Mouse (Mus musculus) MEL (cell line): ENCODE measurements around the gene Psmg3. TPM values are rescaled to one million over a fixed set of nuclear protein-coding genes. Genes with fewer than 3 reads are reported as not detected.

ENCODE experiments used
- DNase-seq: peaks from one replicate; pipeline ENCODE4 v3.0.0; 2011; ENCODE audit warnings: low read depth, low spot score
- H3K27ac ChIP-seq: 2 replicates; pipeline ENCODE4 v1.5.1; 2012; ENCODE audit warnings: low read depth, mild to moderate bottlenecking, control low read depth, low read length, moderate library complexity; ENCODE audit not compliant: control insufficient read depth
- H3K27me3 ChIP-seq, 2 experiments: fragments of 150-350 bp in 1 of 2; sonication (generic) in 1 of 2; 2 replicates each; pipeline ENCODE4 v1.6.1; 2012; ENCODE audit warnings: low read length in 2 of 2, mild to moderate bottlenecking in 2 of 2, improper control_type of control experiment in 1 of 2, moderate library complexity in 1 of 2; ENCODE audit not compliant: insufficient read depth in 2 of 2, control insufficient read depth in 1 of 2
- H3K36me3 ChIP-seq, 2 experiments: 2 replicates each; pipeline ENCODE4 v1.6.1; 2012 to 2014; ENCODE audit warnings: low read length in 2 of 2, improper control_type of control experiment in 1 of 2, inconsistent platforms in 1 of 2, mild to moderate bottlenecking in 1 of 2; ENCODE audit not compliant: insufficient read depth in 2 of 2, control insufficient read depth in 1 of 2
- H3K4me1 ChIP-seq, 2 experiments: fragments of 150-350 bp in 1 of 2; sonication (generic) in 1 of 2; 2 replicates each; pipeline ENCODE4 v1.6.1; 2012; ENCODE audit warnings: low read length in 2 of 2, improper control_type of control experiment in 1 of 2, mild to moderate bottlenecking in 1 of 2; ENCODE audit not compliant: insufficient read depth in 2 of 2, control insufficient read depth in 1 of 2
- H3K4me3 ChIP-seq, 2 experiments: fragments of 150-350 bp in 1 of 2; sonication (generic) in 1 of 2; 2 replicates each; pipeline ENCODE4 v1.5.1; 2012; ENCODE audit warnings: low read depth in 2 of 2, low read length in 2 of 2, mild to moderate bottlenecking in 2 of 2, moderate library complexity in 2 of 2, control low read depth in 1 of 2, improper control_type of control experiment in 1 of 2; ENCODE audit not compliant: control insufficient read depth in 1 of 2, insufficient read depth in 1 of 2
- H3K79me2 ChIP-seq: 2 replicates; pipeline ENCODE4 v1.6.1; 2012; ENCODE audit warnings: mild to moderate bottlenecking, low read length, moderate library complexity; ENCODE audit not compliant: control insufficient read depth, poor library complexity, insufficient read depth
- H3K9ac ChIP-seq: 2 replicates; pipeline ENCODE4 v1.6.1; 2012; ENCODE audit warnings: low read depth, mild to moderate bottlenecking, control low read depth, low read length, moderate library complexity; ENCODE audit not compliant: control insufficient read depth, poor library complexity, severe bottlenecking
- H3K9me3 ChIP-seq: fragments of 150-350 bp; sonication (generic); replicated peaks from 2 replicates; pipeline ENCODE4 v1.6.1; 2012; ENCODE audit warnings: mild to moderate bottlenecking, low read length, improper control_type of control experiment, moderate library complexity; ENCODE audit not compliant: insufficient read depth
- CHD1 ChIP-seq: IDR thresholded peaks from 2 replicates; pipeline ENCODE4 v1.6.1; 2012; ENCODE audit warnings: low read depth, mild to moderate bottlenecking, inconsistent platforms, low read length, improper control_type of control experiment
- CHD2 ChIP-seq: IDR thresholded peaks from 2 replicates; pipeline ENCODE4 v1.6.1; 2011; ENCODE audit warnings: low read length, improper control_type of control experiment
- CTCF ChIP-seq, 3 experiments: IDR thresholded peaks in 2 of 3; conservative IDR thresholded peaks in 1 of 3; 2 replicates each; pipeline ENCODE4 v1.5.1; 2011 to 2012; ENCODE audit warnings: low read length in 3 of 3, low read depth in 2 of 3, mild to moderate bottlenecking in 2 of 3, improper control_type of control experiment in 1 of 3, inconsistent platforms in 1 of 3, mixed read lengths in 1 of 3, moderate library complexity in 1 of 3; ENCODE audit not compliant: control insufficient read depth in 1 of 3, insufficient read depth in 1 of 3, poor library complexity in 1 of 3, severe bottlenecking in 1 of 3
- E2F4 ChIP-seq: IDR thresholded peaks from 2 replicates; pipeline ENCODE4 v1.6.1; 2011; ENCODE audit warnings: low read depth, low read length, improper control_type of control experiment, borderline replicate concordance
- EP300 ChIP-seq, 2 experiments: IDR thresholded peaks; 2 replicates each; pipeline ENCODE4 v1.6.1; 2011; ENCODE audit warnings: improper control_type of control experiment in 2 of 2, low read length in 2 of 2, low read depth in 1 of 2, mild to moderate bottlenecking in 1 of 2
- HCFC1 ChIP-seq: IDR thresholded peaks from 2 replicates; pipeline ENCODE4 v1.6.1; 2012; ENCODE audit warnings: low read depth, mild to moderate bottlenecking, inconsistent platforms, low read length, improper control_type of control experiment, moderate library complexity
- MAFK ChIP-seq: IDR thresholded peaks from 2 replicates; pipeline ENCODE4 v1.6.1; 2011; ENCODE audit warnings: low read depth, mild to moderate bottlenecking, low read length, improper control_type of control experiment, borderline replicate concordance
- MAZ ChIP-seq: IDR thresholded peaks from 2 replicates; pipeline ENCODE4 v1.6.1; 2012; ENCODE audit warnings: low read depth, mild to moderate bottlenecking, inconsistent platforms, low read length, improper control_type of control experiment
- MEF2A ChIP-seq: IDR thresholded peaks from 2 replicates; pipeline ENCODE4 v1.6.1; 2014; ENCODE audit warnings: low read depth, mild to moderate bottlenecking, inconsistent platforms, low read length, improper control_type of control experiment; ENCODE audit not compliant: poor library complexity, insufficient replicate concordance, severe bottlenecking; ENCODE audit errors: extremely low read depth
- MXI1 ChIP-seq: IDR thresholded peaks from 2 replicates; pipeline ENCODE4 v1.6.1; 2011; ENCODE audit warnings: mild to moderate bottlenecking, low read depth, low read length, improper control_type of control experiment
- MYB ChIP-seq: IDR thresholded peaks from 2 replicates; pipeline ENCODE4 v1.6.1; 2011; ENCODE audit warnings: mild to moderate bottlenecking, low read depth, low read length, improper control_type of control experiment
- MYC ChIP-seq: IDR thresholded peaks from 2 replicates; pipeline ENCODE4 v1.6.1; 2011; ENCODE audit warnings: low read depth, mild to moderate bottlenecking, low read length, improper control_type of control experiment, moderate library complexity
- NELFE ChIP-seq: IDR thresholded peaks from 2 replicates; pipeline ENCODE4 v1.6.1; 2011; ENCODE audit warnings: low read depth, low read length, improper control_type of control experiment
- NRF1 ChIP-seq: IDR thresholded peaks from 2 replicates; pipeline ENCODE4 v1.6.1; 2014; ENCODE audit warnings: low read depth, mild to moderate bottlenecking, inconsistent platforms, low read length, improper control_type of control experiment, moderate library complexity; ENCODE audit not compliant: poor library complexity, insufficient read depth, severe bottlenecking
- POLR2A ChIP-seq, 2 experiments: IDR thresholded peaks; 2 replicates each; pipeline ENCODE4 v1.6.1; 2011 to 2012; ENCODE audit warnings: low read length in 2 of 2, mild to moderate bottlenecking in 2 of 2, control low read depth in 1 of 2, improper control_type of control experiment in 1 of 2, low read depth in 1 of 2, moderate library complexity in 1 of 2; ENCODE audit not compliant: control insufficient read depth in 1 of 2, insufficient read depth in 1 of 2, poor library complexity in 1 of 2
- POLR2AphosphoS2 ChIP-seq: IDR thresholded peaks from 2 replicates; pipeline ENCODE4 v1.6.1; 2011; ENCODE audit warnings: low read length, improper control_type of control experiment
- POLR2AphosphoS5 ChIP-seq: IDR thresholded peaks from 2 replicates; pipeline ENCODE4 v1.6.1; 2012; ENCODE audit warnings: low read depth, borderline replicate concordance, mild to moderate bottlenecking, inconsistent platforms, low read length, moderate library complexity, mixed read lengths
- RCOR1 ChIP-seq: IDR thresholded peaks from 2 replicates; pipeline ENCODE4 v1.6.1; 2012; ENCODE audit warnings: low read depth, mild to moderate bottlenecking, inconsistent platforms, low read length, improper control_type of control experiment
- SIN3A ChIP-seq: IDR thresholded peaks from 2 replicates; pipeline ENCODE4 v1.6.1; 2012; ENCODE audit warnings: low read length, improper control_type of control experiment, inconsistent platforms
- SMC3 ChIP-seq: IDR thresholded peaks from 2 replicates; pipeline ENCODE4 v1.6.1; 2011; ENCODE audit warnings: low read depth, low read length, improper control_type of control experiment
- TAL1 ChIP-seq: IDR thresholded peaks from 2 replicates; pipeline ENCODE4 v1.6.1; 2012; ENCODE audit warnings: mild to moderate bottlenecking, inconsistent platforms, low read length, moderate library complexity, mixed read lengths
- TCF12 ChIP-seq: IDR thresholded peaks from 2 replicates; pipeline ENCODE4 v1.6.1; 2014; ENCODE audit warnings: low read depth, mild to moderate bottlenecking, inconsistent platforms, low read length, improper control_type of control experiment, moderate library complexity
- ZKSCAN1 ChIP-seq: IDR thresholded peaks from 2 replicates; pipeline ENCODE4 v1.6.1; 2012; ENCODE audit warnings: low read depth, mild to moderate bottlenecking, inconsistent platforms, low read length, improper control_type of control experiment, moderate library complexity
- ZNF384 ChIP-seq: IDR thresholded peaks from 2 replicates; pipeline ENCODE4 v1.6.1; 2012; ENCODE audit warnings: low read depth, mild to moderate bottlenecking, inconsistent platforms, low read length, improper control_type of control experiment
- polyA plus RNA-seq, 2 experiments: library from polyadenylated mRNA; stranded (reverse) in 1 of 2; unstranded in 1 of 2; fragments of >175 nt in 1 of 2; fragments of >200 nt in 1 of 2; gene quantifications; 2 replicates each; pipeline versions ENCODE4 v1.2.1 to v1.2.4; 2012; ENCODE audit warnings: low replicate concordance in 2 of 2, low read depth in 1 of 2; ENCODE audit not compliant: insufficient read length in 2 of 2, insufficient read depth in 1 of 2, missing spikeins in 1 of 2
- total RNA-seq: library from RNA; depleted of rRNA; stranded (reverse); fragments of 300-350 nt; gene quantifications from 2 replicates; pipeline ENCODE4 v1.2.3, GENCODE M21; 2012

The Psmg3 gene
- total and polyA plus RNA-seq, 3 experiments = 75.4 to 81.9 TPM; not detected in 1

DNA sequence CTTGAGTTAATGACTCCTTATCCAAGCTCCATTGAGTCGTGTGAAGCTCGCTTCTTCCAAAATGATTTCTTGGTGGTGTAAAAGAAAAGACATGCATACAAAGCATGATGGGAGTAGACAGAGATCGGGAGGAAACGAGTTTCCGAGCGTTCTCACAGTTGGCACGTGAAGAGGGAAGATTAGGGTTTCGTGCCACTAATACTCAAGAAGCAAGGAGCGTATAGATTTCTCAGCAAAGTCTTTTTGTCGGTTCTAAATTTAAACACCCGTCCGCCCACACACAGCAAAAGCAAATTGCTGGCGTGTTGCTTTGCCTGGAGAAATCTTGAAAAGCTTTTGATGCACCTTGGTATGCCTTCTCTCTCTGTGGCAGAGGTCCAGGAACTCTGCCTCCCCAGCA is 2.7 kb upstream of the Psmg3 start (continued):
- TF ChIP-seq SMC3 = no peak
- TF ChIP-seq MEF2A = peak; percentile 94; the same call in 1 of the 2 replicates
- TF ChIP-seq POLR2A (IDR thresholded peaks at IDR 0.05; ENCODE audit: control insufficient read depth in 1 of 2, insufficient read depth in 1 of 2, low read depth in 1 of 2, low read length in 2 of 2, poor library complexity in 1 of 2) = peak in 1 of 2 experiments; percentile 63; a peak in 2 of 4 replicates
- no peak for TF ChIP-seq MAZ
- TF ChIP-seq MYC = peak; percentile 77

DNA sequence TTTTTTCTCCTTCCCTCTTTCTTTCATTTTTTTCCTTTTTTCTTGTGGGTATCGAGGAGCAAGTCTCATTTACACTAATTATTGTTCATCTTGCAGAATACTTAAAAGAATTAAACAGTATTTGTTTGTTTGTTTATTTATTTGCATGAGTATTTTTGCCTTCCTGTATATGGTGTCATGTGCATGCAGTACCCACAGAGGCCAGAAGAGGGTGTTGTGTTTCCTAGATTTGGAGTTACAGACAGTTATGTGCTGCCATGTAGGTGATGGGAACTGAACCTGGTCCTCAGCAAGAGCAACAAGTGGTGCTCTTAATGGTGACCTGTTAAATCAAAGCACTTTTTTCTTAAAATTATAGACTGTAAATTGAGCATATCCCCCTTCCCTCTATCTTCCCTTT is 908 bp upstream of the Psmg3 start:
- Histone ChIP-seq H3K9ac (no peak overlapping the region), H3K79me2 (peaks cover 19% of the 10 kb centered on the region)
- peak; percentile 69 for DNase-seq
- no peak for TF ChIP-seq ZNF384
- TF ChIP-seq NELFE = no peak
- TF ChIP-seq HCFC1 = 0 out of 2 replicates have a peak, but pooled peaks have one; percentile 18
- peak; percentile 11 to 68 (median 46); a peak in 5 of 6 replicates for TF ChIP-seq CTCF (IDR thresholded peaks at IDR 0.05 in 2 of 3, conservative IDR thresholded peaks at IDR 0.05 in 1 of 3; ENCODE audit: control insufficient read depth in 1 of 3, insufficient read depth in 1 of 3, low read depth in 2 of 3, low read length in 3 of 3, poor library complexity in 1 of 3, severe bottlenecking in 1 of 3)
- TF ChIP-seq, all 39 proteins: peak for 2
- H3K27ac ChIP-seq = no peak overlapping the region
- H3K4me1 ChIP-seq = peaks cover 3 to 39% of the 10 kb centered on the region in 2 experiments; a peak in 3 of 4 replicates
- no peaks in the 10 kb centered on the region for H3K27me3 ChIP-seq
- peaks cover 0 to 30% of the 10 kb centered on the region in 2 experiments; a peak in 3 of 4 replicates for H3K36me3 ChIP-seq
- no peak overlapping the region for H3K4me3 ChIP-seq
- no peaks in the 10 kb centered on the region for H3K9me3 ChIP-seq

DNA sequence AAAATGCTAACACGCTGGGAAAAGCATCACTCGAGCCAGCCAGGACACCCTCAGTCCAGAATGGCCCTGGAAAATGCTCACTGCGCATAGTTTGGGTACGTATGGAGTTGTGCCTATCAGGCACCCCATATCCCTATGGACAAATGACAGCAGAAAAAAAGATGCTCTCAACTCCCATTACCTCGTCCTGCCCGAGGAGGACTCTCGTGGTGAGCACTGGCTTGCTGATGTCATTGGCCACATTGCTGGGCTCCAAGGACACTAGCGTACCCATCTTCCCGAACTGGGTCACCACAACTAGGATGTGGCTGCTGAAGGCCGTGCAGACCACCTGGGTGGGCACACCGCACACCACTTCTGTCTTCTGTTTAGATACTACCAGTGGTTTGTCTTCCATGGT is 738 bp downstream of the Psmg3 start:
- Histone ChIP-seq H3K4me1 (peaks cover 3 to 43% of the 10 kb centered on the region in 2 experiments; a peak in 3 of 4 replicates), H3K9ac (peak overlapping the region; percentile 94), H3K9me3 (no peaks in the 10 kb centered on the region), H3K4me3 (peak overlapping the region; percentile 80), H3K36me3 (peaks cover 0 to 24% of the 10 kb centered on the region in 2 experiments; a peak in 3 of 4 replicates), H3K79me2 (peaks cover 19% of the 10 kb centered on the region), H3K27ac (peak overlapping the region; percentile 80), H3K27me3 (no peaks in the 10 kb centered on the region)
- DNase-seq = no peak
- TF ChIP-seq TCF12 (no peak), MYC (no peak), MXI1 (no peak), RCOR1 (no peak), SIN3A (no peak), CHD1 (no peak), POLR2AphosphoS2 (no peak), MEF2A (no peak), NRF1 (no peak), ZNF384 (no peak), ZKSCAN1 (no peak), POLR2AphosphoS5 (no peak), MYB (no peak), EP300 (IDR thresholded peaks at IDR 0.05; ENCODE audit: low read depth in 1 of 2, low read length in 2 of 2) (no peak), CHD2 (no peak), MAFK (no peak), TAL1 (no peak), E2F4 (no peak)
